Mouse (Mus musculus) lung, adult 2 months (tissue): ENCODE results near the gene Tlk2.

Experiments
- CTCF ChIP-seq: fragments of 200-500 bp; IDR thresholded peaks from 2 replicates; pipeline ENCODE4 v1.5.1; 2011; ENCODE audit warnings: mild to moderate bottlenecking, low read length, control low read depth; ENCODE audit not compliant: insufficient read depth
- POLR2A ChIP-seq: fragments of 200-500 bp; IDR thresholded peaks from 2 replicates; pipeline ENCODE4 v1.6.1; 2011; ENCODE audit warnings: low read depth, mild to moderate bottlenecking, control low read depth, low read length, borderline replicate concordance; ENCODE audit errors: extremely low read depth

DNA sequence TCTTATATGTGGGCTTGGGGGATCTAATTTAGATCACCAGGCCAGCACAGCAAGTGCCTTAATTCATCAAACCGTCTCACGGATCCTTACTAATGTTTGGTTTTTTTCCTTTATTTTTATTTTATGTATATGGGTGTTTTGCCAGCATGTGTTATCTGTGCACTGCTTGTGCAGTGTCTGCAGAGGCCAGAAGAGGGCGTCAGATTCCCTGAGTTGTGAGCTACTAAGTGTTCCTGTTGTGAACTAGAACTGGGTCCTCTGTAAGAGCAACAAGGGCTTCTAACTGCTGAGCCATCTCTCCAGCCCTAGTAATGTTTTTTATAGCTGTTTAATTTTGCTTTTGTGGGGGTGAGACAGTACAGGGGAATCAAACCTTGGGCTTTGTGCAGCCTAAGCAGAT is 23.8 kb downstream of the Tlk2 start:
- TF ChIP-seq CTCF (peak; percentile 34; the same call in 1 of the 2 replicates), POLR2A (no peak)
